Comparison of ENCODE assay signal across 15 mouse cellular contexts in genomic region chr5:44654403-44654802, GRCm38 (mm10).
A peak's percentile ranks its signal among the peaks of the same experiment; 100 is the strongest.
DNase-seq lines count a peak whose midpoint lies in the region; ATAC-seq and TF ChIP-seq lines count a peak whose summit lies in the region.
"Had no signal": no experiment of that assay in that cellular context is flagged by ENCODE, and none has a peak within 500 bp of the region (broad histone marks: within the 10 kb centered on the region; RNA-seq: fewer than 3 reads in every experiment).

No protein-coding gene starts in this region.

- TF ChIP-seq POLR2A in kidney, adult 2 months (IDR thresholded peaks at IDR 0.05; ENCODE audit: low read depth, low read length) = no peak
- no peak for TF ChIP-seq POLR2A in heart, adult 2 months (IDR thresholded peaks at IDR 0.05; ENCODE audit: insufficient read depth, low read depth, low read length)

- ATAC-seq in forebrain, embryonic 12.5 days (ENCODE audit: low FRiP score) = peak; percentile 49; the same call in 1 of the 2 replicates
- peak; percentile 71 for ATAC-seq in hindbrain, embryonic 16.5 days
- ATAC-seq in neural tube, embryonic 15.5 days (ENCODE audit: low FRiP score) = peak; percentile 31; the same call in 1 of the 2 replicates
- ATAC-seq in liver, embryonic 11.5 days (replicated peaks; ENCODE audit: low FRiP score) = no peak
- ATAC-seq in megakaryocyte progenitor cell, adult 5-6 weeks (replicated peaks; ENCODE audit: poor library complexity) = no peak

- no peak for DNase-seq in kidney, adult 2 months
- DNase-seq in kidney, adult 18-20 months = no peak
- no peak for DNase-seq in liver, embryonic 11.5 days (ENCODE audit: low spot score)
- no peak for DNase-seq in heart, adult 2 months
- DNase-seq: cerebellum, postnatal 25 days; heart, postnatal 4 days; kidney, postnatal 10 days; lung, postnatal 4 days; right cerebral cortex, postnatal 25 days had no signal

- no peaks in the 10 kb centered on the region for H3K79me2 ChIP-seq in heart, adult 2 months (replicated peaks; ENCODE audit: control insufficient read depth, insufficient read depth, low read length)

- H3K27me3 ChIP-seq in kidney, adult 2 months (replicated peaks; ENCODE audit: control insufficient read depth, insufficient read depth, low read length) = no peaks in the 10 kb centered on the region
- no peaks in the 10 kb centered on the region; the same call in none of the 2 replicates for H3K27me3 ChIP-seq in forebrain, embryonic 12.5 days
- H3K27me3 ChIP-seq in hindbrain, embryonic 16.5 days (replicated peaks; ENCODE audit: control insufficient read depth, insufficient read depth, low read length) = no peaks in the 10 kb centered on the region
- H3K27me3 ChIP-seq in neural tube, embryonic 15.5 days (replicated peaks) = no peaks in the 10 kb centered on the region
- no peaks in the 10 kb centered on the region for H3K27me3 ChIP-seq in liver, embryonic 11.5 days (replicated peaks; ENCODE audit: control insufficient read depth, insufficient read depth, low read length)
- no peaks in the 10 kb centered on the region for H3K27me3 ChIP-seq in heart, adult 2 months (ENCODE audit: control insufficient read depth, insufficient read depth, low read length)

- 31% methylated on average over 9 of the region's 9 CpGs for WGBS in kidney, adult 2 months
- 18% methylated on average over 9 of the region's 9 CpGs for WGBS in forebrain, embryonic 12.5 days
- WGBS in hindbrain, embryonic 16.5 days = 6% methylated on average over 9 of the region's 9 CpGs
- 12% methylated on average over 9 of the region's 9 CpGs for WGBS in neural tube, embryonic 15.5 days
- WGBS in liver, embryonic 11.5 days = 58% methylated on average over 9 of the region's 9 CpGs
- 51% methylated on average over 9 of the region's 9 CpGs for WGBS in heart, adult 2 months

- TF ChIP-seq EP300 in heart, adult 2 months (IDR thresholded peaks at IDR 0.05; ENCODE audit: insufficient read depth, low read depth, low read length) = no peak

- no peaks in the 10 kb centered on the region for H3K4me1 ChIP-seq in kidney, adult 2 months (ENCODE audit: control insufficient read depth, insufficient read depth, low read length)
- H3K4me1 ChIP-seq in forebrain, embryonic 12.5 days = peaks cover 8% of the 10 kb centered on the region
- H3K4me1 ChIP-seq in hindbrain, embryonic 16.5 days (ENCODE audit: control insufficient read depth, insufficient read depth, low read depth, low read length) = no peaks in the 10 kb centered on the region
- peaks cover 5% of the 10 kb centered on the region for H3K4me1 ChIP-seq in neural tube, embryonic 15.5 days
- no peaks in the 10 kb centered on the region for H3K4me1 ChIP-seq in liver, embryonic 11.5 days (replicated peaks; ENCODE audit: control insufficient read depth, insufficient read depth, low read length)
- no peaks in the 10 kb centered on the region for H3K4me1 ChIP-seq in heart, adult 2 months (ENCODE audit: control insufficient read depth, insufficient read depth, low read length)

- no peaks in the 10 kb centered on the region for H3K9me3 ChIP-seq in forebrain, embryonic 12.5 days
- no peaks in the 10 kb centered on the region for H3K9me3 ChIP-seq in hindbrain, embryonic 16.5 days (ENCODE audit: control insufficient read depth, low read length)
- H3K9me3 ChIP-seq in neural tube, embryonic 15.5 days (replicated peaks) = no peaks in the 10 kb centered on the region
- no peaks in the 10 kb centered on the region for H3K9me3 ChIP-seq in liver, embryonic 11.5 days (ENCODE audit: control insufficient read depth, low read length)
- H3K9me3 ChIP-seq: limb, embryonic 10.5 days; neural tube, embryonic 13.5 days had no signal

- H3K9ac ChIP-seq in forebrain, embryonic 12.5 days = no peak overlapping the region
- no peak overlapping the region for H3K9ac ChIP-seq in hindbrain, embryonic 16.5 days (ENCODE audit: low read depth, low read length)
- H3K9ac ChIP-seq in neural tube, embryonic 15.5 days (replicated peaks) = no peak overlapping the region
- H3K9ac ChIP-seq in liver, embryonic 11.5 days (ENCODE audit: low read depth, low read length) = no peak overlapping the region
- H3K9ac ChIP-seq in heart, adult 2 months (ENCODE audit: low read depth, low read length) = no peak overlapping the region
- H3K9ac ChIP-seq: neural tube, embryonic 13.5 days had no signal

- no peak overlapping the region for H3K4me3 ChIP-seq in kidney, adult 2 months (ENCODE audit: insufficient read depth, low read depth, low read length)
- H3K4me3 ChIP-seq in forebrain, embryonic 12.5 days (replicated peaks) = no peak overlapping the region
- H3K4me3 ChIP-seq in hindbrain, embryonic 16.5 days (ENCODE audit: low read length) = no peak overlapping the region
- no peak overlapping the region for H3K4me3 ChIP-seq in neural tube, embryonic 15.5 days (replicated peaks)
- no peak overlapping the region for H3K4me3 ChIP-seq in liver, embryonic 11.5 days (ENCODE audit: low read depth, low read length)
- H3K4me3 ChIP-seq in heart, adult 2 months = no peak overlapping the region
- H3K4me3 ChIP-seq: limb, embryonic 10.5 days; neural tube, embryonic 13.5 days had no signal

- H3K27ac ChIP-seq in kidney, adult 2 months (ENCODE audit: insufficient read depth, low read depth, low read length) = peak overlapping the region; percentile 50; the same call in 1 of the 2 replicates
- no peak overlapping the region for H3K27ac ChIP-seq in forebrain, embryonic 12.5 days
- no peak overlapping the region for H3K27ac ChIP-seq in hindbrain, embryonic 16.5 days (ENCODE audit: low read depth, low read length)
- H3K27ac ChIP-seq in neural tube, embryonic 15.5 days (replicated peaks) = no peak overlapping the region
- H3K27ac ChIP-seq in liver, embryonic 11.5 days (ENCODE audit: low read depth, low read length) = no peak overlapping the region
- no peak overlapping the region for H3K27ac ChIP-seq in heart, adult 2 months
- H3K27ac ChIP-seq: limb, embryonic 10.5 days; neural tube, embryonic 13.5 days had no signal

- intact Hi-C loops in heart, adult 2 months (cut with DNase I) = no loop called here

- no peak overlapping the region for H3K4me2 ChIP-seq in forebrain, embryonic 12.5 days
- peak overlapping the region; percentile 19; the same call in 1 of the 2 replicates for H3K4me2 ChIP-seq in hindbrain, embryonic 16.5 days (ENCODE audit: low read length)
- no peak overlapping the region for H3K4me2 ChIP-seq in neural tube, embryonic 15.5 days
- H3K4me2 ChIP-seq in liver, embryonic 11.5 days = no peak overlapping the region
- H3K4me2 ChIP-seq: neural tube, embryonic 13.5 days had no signal

- no peaks in the 10 kb centered on the region for H3K36me3 ChIP-seq in kidney, adult 2 months (ENCODE audit: control insufficient read depth, insufficient read depth, low read length)
- H3K36me3 ChIP-seq in forebrain, embryonic 12.5 days (replicated peaks) = no peaks in the 10 kb centered on the region
- no peaks in the 10 kb centered on the region for H3K36me3 ChIP-seq in hindbrain, embryonic 16.5 days (ENCODE audit: control insufficient read depth, insufficient read depth, low read length)
- no peaks in the 10 kb centered on the region for H3K36me3 ChIP-seq in neural tube, embryonic 15.5 days
- no peaks in the 10 kb centered on the region for H3K36me3 ChIP-seq in liver, embryonic 11.5 days (ENCODE audit: control insufficient read depth, insufficient read depth, low read length)
- H3K36me3 ChIP-seq in heart, adult 2 months (ENCODE audit: control insufficient read depth, insufficient read depth, low read length) = no peaks in the 10 kb centered on the region
- H3K36me3 ChIP-seq: limb, embryonic 10.5 days; neural tube, embryonic 13.5 days had no signal

- TF ChIP-seq CTCF in kidney, adult 2 months (conservative IDR thresholded peaks at IDR 0.05; ENCODE audit: insufficient read depth, insufficient read length, low read depth, low read length) = no peak
- no peak for TF ChIP-seq CTCF in heart, adult 2 months (IDR thresholded peaks at IDR 0.05)

Comparison
In these comparisons a context has a peak if more than half of its experiments do, and no peak if none do; other contexts are left out.
1. ATAC-seq: peak in forebrain, embryonic 12.5 days (single experiment), hindbrain, embryonic 16.5 days (single experiment) and neural tube, embryonic 15.5 days (single experiment); none in liver, embryonic 11.5 days (single experiment) and megakaryocyte progenitor cell, adult 5-6 weeks (single experiment).